Mouse (Mus musculus) heart, adult 2 months (tissue): ENCODE results near the gene Bid.

Experiments
- CTCF ChIP-seq: fragments of 200-600 bp; IDR thresholded peaks from 2 replicates; pipeline ENCODE4 v1.8.1; 2022; ENCODE audit warnings: antibody characterized with exemption, mild to moderate bottlenecking, moderate library complexity
- EP300 ChIP-seq: fragments of 200-500 bp; IDR thresholded peaks from 2 replicates; pipeline ENCODE4 v1.6.1; 2011; ENCODE audit warnings: low read depth, low read length, control low read depth; ENCODE audit not compliant: insufficient read depth
- POLR2A ChIP-seq: fragments of 200-500 bp; IDR thresholded peaks from 2 replicates; pipeline ENCODE4 v1.6.1; 2011; ENCODE audit warnings: mild to moderate bottlenecking, low read depth, low read length, control low read depth; ENCODE audit not compliant: insufficient read depth

- TF ChIP-seq POLR2A (no peak), CTCF (no peak), EP300 (no peak)
Measured at GRCm38 (mm10) chr6:120868824-120869223, 47.8 kb downstream of the Bid start.
